Mouse (Mus musculus) lung, embryonic 16.5 days (tissue): ENCODE measurements around the gene Sgsm2. TPM values are rescaled to one million over a fixed set of nuclear protein-coding genes. Genes with fewer than 3 reads are reported as not detected.

Source experiments
- ATAC-seq: fragments of 200-750 bp; cut with Nextera tagmentation; 2 replicates; pipeline ENCODE4 v1.8.0; 2017; ENCODE audit warnings: low read depth, mild to moderate bottlenecking, moderate library complexity
- H3K27ac ChIP-seq: fragments of 300-500 bp; sonication (generic); 2 replicates; pipeline ENCODE4 v1.5.1; 2014; ENCODE audit warnings: mild to moderate bottlenecking, control low read depth, low read length
- H3K27me3 ChIP-seq: fragments of 300-500 bp; sonication (generic); 2 replicates; pipeline ENCODE4 v1.6.1; 2014; ENCODE audit warnings: low read depth, low read length, mixed read lengths; ENCODE audit not compliant: control insufficient read depth, insufficient read depth
- H3K36me3 ChIP-seq: fragments of 300-500 bp; sonication (generic); 2 replicates; pipeline ENCODE4 v1.6.1; 2014; ENCODE audit warnings: low read length; ENCODE audit not compliant: control insufficient read depth, insufficient read depth
- H3K4me1 ChIP-seq: fragments of 300-500 bp; sonication (generic); replicated peaks from 2 replicates; pipeline ENCODE4 v1.6.1; 2014; ENCODE audit warnings: low read length, mixed read lengths; ENCODE audit not compliant: control insufficient read depth, insufficient read depth
- H3K4me2 ChIP-seq: fragments of 300-500 bp; sonication (generic); 2 replicates; pipeline ENCODE4 v1.6.1; 2014; ENCODE audit warnings: low read depth, low read length, control low read depth
- H3K4me3 ChIP-seq: fragments of 300-500 bp; sonication (generic); 2 replicates; pipeline ENCODE4 v1.5.1; 2014; ENCODE audit warnings: mild to moderate bottlenecking, low read length, control low read depth
- H3K9ac ChIP-seq: fragments of 300-500 bp; sonication (generic); 2 replicates; pipeline ENCODE4 v1.6.1; 2014; ENCODE audit warnings: low read length, control low read depth
- H3K9me3 ChIP-seq: fragments of 300-500 bp; sonication (generic); 2 replicates; pipeline ENCODE4 v1.6.1; 2016; ENCODE audit warnings: low read length; ENCODE audit not compliant: control insufficient read depth
- WGBS: fragments of 180-500 bp; shearing (Covaris S2); extraction: QIAGEN DNeasy Blood & Tissue Kit; methylation state at CpG from one replicate; pipeline ENCODE4 v1.1.7; 2014; 5-methylcytosine and 5-hydroxymethylcytosine counted together
- polyA plus RNA-seq: library from polyadenylated mRNA; unstranded; fragments of >200 nt; fragmentation: Nextera tagmentation; extraction: Ambion mirVana; gene quantifications from 2 replicates; pipeline ENCODE4 v1.2.1, GENCODE M21; 2015

Sgsm2 gene
- polyA plus RNA-seq, 1 experiment from 2014 or later, result 4.2 TPM

DNA sequence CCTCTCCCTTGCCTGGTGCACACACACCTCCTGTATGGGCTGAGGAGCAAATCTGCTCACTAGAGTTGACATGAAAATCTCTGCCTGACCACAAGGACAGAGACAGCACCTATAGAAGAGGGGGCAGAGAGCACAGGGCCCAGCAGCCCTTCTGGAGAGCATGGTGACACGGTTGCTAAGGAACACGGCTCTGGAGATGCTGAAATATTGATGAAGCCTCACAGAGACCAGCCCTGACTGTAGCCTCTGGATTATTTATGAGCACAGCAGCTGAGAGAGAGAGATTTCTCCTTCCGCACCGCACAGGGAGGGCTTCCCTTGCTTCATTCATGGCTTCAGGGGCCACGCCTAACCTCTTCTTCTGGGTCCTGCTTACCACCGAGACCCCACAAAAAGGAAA lies 27.3 kb downstream of the Sgsm2 start:
- no peak for ATAC-seq
- Histone ChIP-seq H3K4me1 (0 out of 2 replicates have a peak, but pooled peaks cover 2% of the 10 kb centered on the region), H3K4me2 (no peak overlapping the region), H3K36me3 (no peaks in the 10 kb centered on the region), H3K4me3 (no peak overlapping the region), H3K27me3 (no peaks in the 10 kb centered on the region), H3K27ac (no peak overlapping the region), H3K9ac (no peak overlapping the region), H3K9me3 (no peaks in the 10 kb centered on the region)
- WGBS, result 82% methylated on average over 6 of the region's 6 CpGs

DNA sequence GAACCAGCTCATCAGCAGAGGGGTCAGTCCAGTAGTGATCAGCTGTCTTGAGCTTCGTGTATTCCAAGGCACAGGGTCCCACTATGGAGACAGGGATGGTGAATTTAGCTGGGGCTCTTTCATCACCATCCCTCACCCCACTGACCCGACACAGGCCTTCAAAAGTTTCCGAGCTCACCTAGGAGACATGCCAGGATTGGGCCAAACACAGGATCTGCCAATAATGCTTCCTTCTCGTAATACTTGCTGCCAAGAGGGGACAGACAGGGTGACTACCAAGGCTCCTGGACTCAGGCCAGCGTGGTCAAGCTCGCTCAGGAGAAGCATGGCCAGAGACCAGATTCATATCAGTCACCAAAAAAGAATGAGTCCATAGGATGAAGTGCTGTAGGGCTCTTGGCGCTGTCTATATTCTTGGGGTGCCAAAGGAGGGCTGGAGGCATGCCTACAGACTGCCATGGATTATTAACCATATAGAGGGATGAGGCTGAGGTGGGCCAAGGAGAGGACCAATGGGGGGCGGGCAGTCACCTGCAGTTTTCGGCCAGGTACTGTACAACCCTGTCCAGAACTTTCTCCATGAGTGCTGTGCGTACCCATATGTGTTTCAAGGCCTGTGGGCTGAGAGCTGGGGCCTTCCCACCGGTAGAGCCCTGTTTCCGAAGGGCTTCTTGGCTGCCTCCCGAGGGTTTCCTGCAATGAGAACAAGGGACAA lies 28.7 kb downstream of the Sgsm2 start:
- H3K4me2 ChIP-seq, result no peak overlapping the region
- no peaks in the 10 kb centered on the region for H3K36me3 ChIP-seq
- no peaks in the 10 kb centered on the region for H3K27me3 ChIP-seq
- ATAC-seq, result no peak
- H3K9ac ChIP-seq, result no peak overlapping the region
- H3K27ac ChIP-seq, result no peak overlapping the region
- H3K4me1 ChIP-seq, result peaks cover 6% of the 10 kb centered on the region
- H3K9me3 ChIP-seq, result no peaks in the 10 kb centered on the region
- WGBS, result 80% methylated on average over 13 of the region's 13 CpGs
- no peak overlapping the region for H3K4me3 ChIP-seq

DNA sequence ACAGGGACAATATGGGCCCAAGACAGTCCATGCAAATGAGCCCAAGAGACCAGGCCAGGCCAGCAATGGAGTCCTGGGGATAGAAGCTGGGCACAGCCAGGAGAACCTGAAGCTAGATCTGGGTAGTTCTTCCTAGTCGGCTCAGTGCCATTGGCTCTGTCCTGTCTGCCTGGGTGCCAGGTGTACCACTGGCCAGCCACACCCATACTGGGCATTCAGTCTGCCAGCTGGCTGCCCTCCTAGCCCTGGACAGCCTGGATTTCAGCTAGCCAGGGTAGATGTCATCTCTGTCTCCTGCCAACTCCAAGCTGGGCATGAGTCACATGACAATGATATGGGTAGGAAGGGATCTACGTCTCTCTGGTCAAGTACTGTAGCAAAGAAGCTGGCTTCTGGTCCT lies 29.7 kb downstream of the Sgsm2 start:
- Histone ChIP-seq H3K9ac (no peak overlapping the region), H3K4me1 (peaks cover 6% of the 10 kb centered on the region), H3K36me3 (no peaks in the 10 kb centered on the region), H3K27ac (no peak overlapping the region), H3K4me2 (no peak overlapping the region), H3K9me3 (no peaks in the 10 kb centered on the region), H3K4me3 (no peak overlapping the region), H3K27me3 (no peaks in the 10 kb centered on the region)
- 87% methylated on average over 2 of the region's 2 CpGs for WGBS
- no peak for ATAC-seq

DNA sequence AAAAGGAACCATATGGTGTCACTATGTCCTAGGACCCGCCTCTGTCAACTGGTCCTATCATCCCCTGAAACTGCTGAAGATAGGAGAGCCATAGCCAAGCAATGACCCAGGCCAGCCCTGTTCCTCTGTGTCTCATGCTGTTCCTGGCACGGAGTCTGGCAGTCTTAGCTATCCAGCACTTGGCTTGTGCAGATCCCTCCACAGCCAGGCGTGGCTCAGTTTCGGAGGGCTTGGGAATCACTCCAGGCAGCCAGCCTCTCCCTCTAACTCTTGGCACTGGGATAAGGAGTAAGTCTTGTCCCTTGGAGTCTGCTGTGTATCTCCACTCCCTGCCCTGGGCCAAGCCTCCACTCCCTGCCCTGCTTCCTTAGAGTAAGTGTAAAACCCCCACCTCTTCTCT lies 30.2 kb downstream of the Sgsm2 start:
- Histone ChIP-seq H3K36me3 (no peaks in the 10 kb centered on the region), H3K4me1 (peaks cover 6% of the 10 kb centered on the region), H3K27ac (no peak overlapping the region; the same call in 1 of the 2 replicates), H3K4me2 (no peak overlapping the region), H3K27me3 (no peaks in the 10 kb centered on the region), H3K4me3 (no peak overlapping the region), H3K9ac (no peak overlapping the region), H3K9me3 (no peaks in the 10 kb centered on the region)
- 75% methylated on average over 4 of the region's 4 CpGs for WGBS
- peak; percentile 72 for ATAC-seq

DNA sequence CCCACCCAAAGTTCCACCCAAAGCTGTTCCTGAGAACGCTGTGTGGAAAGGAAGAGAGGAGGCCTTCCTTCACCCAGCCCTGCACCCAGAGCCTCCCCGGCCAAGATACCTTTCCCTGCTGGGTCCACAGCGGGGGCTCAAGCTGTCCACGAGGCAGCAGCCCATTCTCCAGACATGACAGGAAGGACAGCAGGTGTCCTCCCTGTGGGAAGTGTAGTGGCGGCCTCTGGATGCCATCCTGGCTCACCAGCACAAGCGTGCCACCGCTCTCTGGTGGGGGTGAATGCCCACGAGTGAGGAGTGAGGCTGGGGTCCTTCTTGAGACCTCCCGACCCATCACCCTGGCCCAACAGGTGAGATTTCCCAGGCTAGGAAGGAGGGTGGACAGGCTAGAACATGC lies 31.6 kb downstream of the Sgsm2 start:
- H3K4me3 ChIP-seq, result no peak overlapping the region
- no peak for ATAC-seq
- WGBS, result 84% methylated on average over 9 of the region's 9 CpGs
- no peaks in the 10 kb centered on the region for H3K9me3 ChIP-seq
- H3K36me3 ChIP-seq, result no peaks in the 10 kb centered on the region
- no peak overlapping the region for H3K4me2 ChIP-seq
- H3K27ac ChIP-seq, result no peak overlapping the region
- H3K27me3 ChIP-seq, result no peaks in the 10 kb centered on the region
- no peak overlapping the region for H3K9ac ChIP-seq
- peaks cover 6% of the 10 kb centered on the region for H3K4me1 ChIP-seq

DNA sequence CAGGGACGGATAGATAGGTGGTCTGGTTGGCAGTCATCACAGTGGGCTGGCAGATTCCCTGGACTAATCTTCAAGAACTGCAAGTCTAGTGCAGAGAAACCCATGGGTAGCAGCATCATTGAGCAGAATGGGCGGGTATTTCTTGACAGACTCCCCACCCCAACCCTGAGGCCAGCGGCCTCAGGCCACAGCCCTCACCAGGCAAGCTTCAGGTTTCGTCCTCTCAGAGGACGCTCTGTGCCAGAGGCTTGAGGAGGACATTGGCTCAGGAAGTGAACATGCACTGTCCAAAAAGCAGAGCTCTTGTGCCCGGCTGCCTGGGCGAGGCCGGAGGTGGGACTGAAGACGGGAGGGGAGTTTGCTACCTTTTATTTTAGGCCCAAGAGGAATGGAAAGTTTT lies 32.4 kb downstream of the Sgsm2 start:
- Histone ChIP-seq H3K4me2 (no peak overlapping the region), H3K36me3 (no peaks in the 10 kb centered on the region), H3K9me3 (no peaks in the 10 kb centered on the region), H3K4me3 (no peak overlapping the region), H3K4me1 (peaks cover 6% of the 10 kb centered on the region), H3K9ac (no peak overlapping the region), H3K27ac (no peak overlapping the region), H3K27me3 (no peaks in the 10 kb centered on the region)
- 78% methylated on average over 9 of the region's 9 CpGs for WGBS
- no peak for ATAC-seq

DNA sequence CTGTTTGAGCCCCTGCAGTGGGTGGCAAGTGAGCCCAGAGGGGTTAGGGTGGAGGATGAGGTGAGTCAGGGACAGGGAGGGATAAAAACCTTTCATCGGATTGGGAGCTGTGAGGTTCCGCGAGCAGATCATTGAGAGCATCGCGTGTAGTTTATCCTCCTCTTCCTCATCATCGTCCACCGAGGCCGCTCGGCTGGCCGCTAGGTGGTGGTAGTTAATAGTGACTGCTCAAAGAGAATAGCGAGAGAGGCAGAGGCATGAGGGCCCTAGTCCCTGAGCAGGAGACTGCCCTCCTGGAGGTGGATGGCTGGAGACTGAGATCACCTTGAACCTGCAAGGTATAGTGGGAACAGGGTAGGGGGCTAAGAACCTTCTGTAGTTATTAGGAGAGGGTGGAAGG lies 33.4 kb downstream of the Sgsm2 start:
- 19% methylated on average over 10 of the region's 11 CpGs for WGBS
- H3K4me3 ChIP-seq, result no peak overlapping the region
- H3K9ac ChIP-seq, result no peak overlapping the region
- no peaks in the 10 kb centered on the region for H3K9me3 ChIP-seq
- H3K4me2 ChIP-seq, result no peak overlapping the region
- H3K36me3 ChIP-seq, result no peaks in the 10 kb centered on the region
- H3K27ac ChIP-seq, result no peak overlapping the region
- no peaks in the 10 kb centered on the region for H3K27me3 ChIP-seq
- peak; percentile 37; the same call in 1 of the 2 replicates for ATAC-seq
- peaks cover 6% of the 10 kb centered on the region for H3K4me1 ChIP-seq

DNA sequence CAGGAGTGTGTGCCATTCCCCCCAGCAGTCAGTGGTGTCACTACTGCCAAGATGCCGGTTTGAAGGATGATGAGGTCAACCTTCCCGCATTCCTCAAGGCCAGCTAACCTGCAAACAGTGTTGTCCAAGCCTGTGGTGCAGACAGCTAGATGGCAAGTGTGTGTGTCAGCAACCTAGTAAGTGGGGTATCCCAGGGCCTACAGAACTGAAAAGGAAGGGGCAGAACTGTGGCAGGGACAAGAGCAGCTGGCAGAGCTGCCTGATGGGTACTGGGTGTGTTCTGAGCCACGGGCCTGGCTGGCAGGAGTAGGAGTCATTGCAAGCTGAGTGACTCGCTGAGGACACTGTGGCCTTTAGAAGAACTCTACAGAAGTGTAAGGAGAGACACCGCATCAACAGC lies 34.7 kb downstream of the Sgsm2 start:
- Histone ChIP-seq H3K27ac (no peak overlapping the region), H3K4me2 (no peak overlapping the region), H3K9me3 (no peaks in the 10 kb centered on the region), H3K4me1 (peaks cover 6% of the 10 kb centered on the region), H3K27me3 (no peaks in the 10 kb centered on the region), H3K9ac (no peak overlapping the region), H3K36me3 (no peaks in the 10 kb centered on the region), H3K4me3 (no peak overlapping the region)
- no peak for ATAC-seq
- WGBS, result 71% methylated on average over 5 of the region's 5 CpGs

DNA sequence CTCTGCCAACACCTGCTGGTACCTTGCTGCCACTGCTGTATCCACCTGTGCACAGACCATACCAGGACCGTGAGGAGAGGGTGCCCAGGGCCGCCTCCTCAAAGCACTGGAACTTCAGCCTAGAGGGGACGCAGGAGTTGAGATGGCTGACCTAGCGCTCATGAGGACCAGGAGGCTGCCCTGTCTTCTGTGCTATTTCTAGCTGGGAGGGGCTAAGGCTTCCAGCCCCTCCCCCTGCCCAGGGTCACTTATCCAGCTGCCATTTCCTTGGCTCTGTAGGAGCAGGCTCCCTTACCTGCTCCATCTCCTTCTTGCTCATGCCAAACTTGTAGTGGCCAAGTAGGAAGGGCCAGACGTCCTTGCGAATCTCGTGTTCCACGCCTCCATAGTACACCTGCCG lies 39.1 kb downstream of the Sgsm2 start:
- H3K4me2 ChIP-seq, result no peak overlapping the region
- 84% methylated on average over 9 of the region's 9 CpGs for WGBS
- H3K9ac ChIP-seq, result no peak overlapping the region
- no peaks in the 10 kb centered on the region for H3K9me3 ChIP-seq
- no peak for ATAC-seq
- H3K27me3 ChIP-seq, result no peaks in the 10 kb centered on the region
- no peaks in the 10 kb centered on the region for H3K4me1 ChIP-seq
- no peak overlapping the region for H3K4me3 ChIP-seq
- no peak overlapping the region for H3K27ac ChIP-seq
- no peaks in the 10 kb centered on the region for H3K36me3 ChIP-seq
